Mouse (Mus musculus) embryonic facial prominence, embryonic 12.5 days (tissue): ENCODE results near the gene Gm42688. TPM values are rescaled to one million over a fixed set of nuclear protein-coding genes. Genes with fewer than 3 reads are reported as not detected.
"Not testable (repeated sequence)": the region's sequence is repeated elsewhere in the genome, so short reads cannot be mapped to it uniquely, and the experiment has no call there.

ENCODE experiments used
- ATAC-seq: fragments of 200-750 bp; cut with Nextera tagmentation; 2 replicates; pipeline ENCODE4 v1.8.0; 2017; ENCODE audit not compliant: insufficient number of reproducible peaks, insufficient read depth, low FRiP score, low TSS enrichment
- H3K27ac ChIP-seq: fragments of 300-500 bp; sonication (generic); 2 replicates; pipeline ENCODE4 v1.5.1; 2016; ENCODE audit warnings: mild to moderate bottlenecking
- H3K27me3 ChIP-seq: fragments of 300-500 bp; sonication (generic); 2 replicates; pipeline ENCODE4 v1.6.1; 2016; ENCODE audit warnings: mild to moderate bottlenecking, moderate library complexity
- H3K36me3 ChIP-seq: fragments of 300-500 bp; sonication (generic); 2 replicates; pipeline ENCODE4 v1.6.1; 2016; ENCODE audit warnings: mild to moderate bottlenecking
- H3K4me1 ChIP-seq: fragments of 300-500 bp; sonication (generic); 2 replicates; pipeline ENCODE4 v1.6.1; 2016
- H3K4me2 ChIP-seq: fragments of 300-500 bp; sonication (generic); replicated peaks from 2 replicates; pipeline ENCODE4 v1.6.1; 2016; ENCODE audit warnings: mild to moderate bottlenecking, moderate library complexity
- H3K4me3 ChIP-seq: fragments of 300-500 bp; sonication (generic); 2 replicates; pipeline ENCODE4 v1.5.1; 2016; ENCODE audit warnings: mild to moderate bottlenecking
- H3K9ac ChIP-seq: fragments of 300-500 bp; sonication (generic); 2 replicates; pipeline ENCODE4 v1.6.1; 2016; ENCODE audit warnings: mild to moderate bottlenecking, moderate library complexity
- H3K9me3 ChIP-seq: fragments of 300-500 bp; sonication (generic); 2 replicates; pipeline ENCODE4 v1.6.1; 2016; ENCODE audit warnings: mild to moderate bottlenecking, moderate library complexity
- WGBS: fragments of 180-500 bp; shearing (Covaris S2); methylation state at CpG from one replicate; pipeline ENCODE4 v1.1.7; 2016; 5-methylcytosine and 5-hydroxymethylcytosine counted together
- microRNA counts: library from miRNA; unstranded; fragments of <30 nt; microRNA quantifications from one replicate; lab custom pipeline; 2017
- microRNA-seq: library from miRNA; unstranded; fragments of <30 nt; microRNA quantifications from one replicate; pipeline ENCODE4, GENCODE M21; 2017
- polyA plus RNA-seq: library from polyadenylated mRNA; unstranded; fragments of >200 nt; fragmentation: Nextera tagmentation; extraction: Ambion mirVana; gene quantifications from 2 replicates; pipeline ENCODE4 v1.2.1, GENCODE M21; 2016

Gene Gm42688
- polyA plus RNA-seq, 1 experiment from 2014 or later: 3.5 TPM

DNA sequence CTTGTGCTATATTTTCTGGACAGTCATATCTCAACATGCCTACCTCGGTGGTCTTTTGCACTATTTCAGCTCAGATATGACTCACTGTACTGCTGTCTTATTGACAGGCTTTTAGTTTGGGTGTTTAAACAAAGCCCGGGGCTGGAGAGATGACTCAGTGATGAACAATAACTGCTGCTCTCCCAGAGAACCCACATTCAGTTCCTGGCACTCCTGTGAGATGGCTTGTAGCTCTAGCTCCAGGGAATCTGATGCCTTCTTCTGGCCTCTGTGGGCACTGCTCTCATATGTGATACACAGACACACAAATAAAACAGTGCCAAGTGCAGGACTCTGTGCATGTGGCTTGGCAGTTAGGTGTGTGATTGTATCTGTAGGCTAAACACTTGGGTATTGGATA lies 43.8 kb downstream of the Gm42688 start:
- H3K4me3 ChIP-seq: no peak overlapping the region
- ATAC-seq: no peak
- H3K4me2 ChIP-seq: no peak overlapping the region
- H3K4me1 ChIP-seq: peaks cover 18% of the 10 kb centered on the region
- H3K36me3 ChIP-seq: peaks cover 40% of the 10 kb centered on the region
- H3K9ac ChIP-seq: no peak overlapping the region
- no peaks in the 10 kb centered on the region for H3K9me3 ChIP-seq
- WGBS: 82% methylated on average over 2 of the region's 2 CpGs
- no peak overlapping the region for H3K27ac ChIP-seq
- H3K27me3 ChIP-seq: 0 out of 2 replicates have a peak, but pooled peaks cover 5% of the 10 kb centered on the region

DNA sequence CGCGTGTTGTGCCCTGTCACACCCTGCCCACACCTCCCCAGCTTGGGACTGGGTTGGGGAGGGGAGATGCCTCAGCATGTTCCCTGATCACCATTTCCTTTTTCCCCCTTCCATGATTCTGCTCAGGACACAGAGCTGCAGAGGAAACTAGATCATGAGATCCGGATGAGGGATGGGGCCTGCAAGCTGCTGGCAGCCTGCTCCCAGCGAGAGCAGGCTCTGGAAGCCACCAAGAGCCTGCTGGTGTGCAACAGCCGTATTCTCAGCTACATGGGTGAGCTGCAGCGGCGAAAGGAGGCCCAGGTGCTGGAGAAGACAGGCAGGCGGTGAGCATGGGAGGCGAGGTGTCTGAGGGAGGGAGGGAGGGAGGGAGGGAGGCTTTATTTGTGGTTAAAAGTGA lies 44.4 kb downstream of the Gm42688 start:
- WGBS: 79% methylated on average over 9 of the region's 9 CpGs
- H3K4me1 ChIP-seq: peaks cover 18% of the 10 kb centered on the region
- no peak overlapping the region for H3K27ac ChIP-seq

DNA sequence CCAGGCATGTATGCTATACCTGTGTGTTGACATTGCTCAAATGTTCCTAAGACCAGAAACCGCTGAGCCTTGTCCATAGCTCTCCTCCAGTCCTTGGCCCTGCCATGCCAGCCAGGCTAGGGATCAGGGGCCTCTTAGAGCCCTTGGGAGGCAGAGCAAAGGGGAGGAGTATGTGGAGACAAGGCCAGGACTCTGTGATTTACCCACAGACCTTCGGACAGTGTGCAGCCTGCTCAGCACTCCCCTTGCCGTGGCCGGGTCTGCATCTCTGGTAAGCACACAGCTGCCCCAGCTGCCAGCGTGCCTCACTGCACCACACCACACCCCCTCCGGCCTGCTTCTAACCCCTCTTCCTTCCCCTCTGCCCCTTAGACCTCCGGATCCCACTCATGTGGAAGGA lies 45.9 kb downstream of the Gm42688 start:
- Histone ChIP-seq H3K36me3 (peaks cover 60% of the 10 kb centered on the region), H3K4me1 (peaks cover 9% of the 10 kb centered on the region)

More for the DNA sequence above, 44.4 kb downstream of the Gm42688 start:
- Histone ChIP-seq H3K27me3 (0 out of 2 replicates have a peak, but pooled peaks cover 5% of the 10 kb centered on the region), H3K9ac (0 out of 2 replicates have a peak overlapping the region, but pooled peaks have one; percentile 17), H3K4me2 (no peak overlapping the region), H3K9me3 (no peaks in the 10 kb centered on the region), H3K4me3 (no peak overlapping the region), H3K36me3 (peaks cover 46% of the 10 kb centered on the region)
- ATAC-seq: no peak

DNA sequence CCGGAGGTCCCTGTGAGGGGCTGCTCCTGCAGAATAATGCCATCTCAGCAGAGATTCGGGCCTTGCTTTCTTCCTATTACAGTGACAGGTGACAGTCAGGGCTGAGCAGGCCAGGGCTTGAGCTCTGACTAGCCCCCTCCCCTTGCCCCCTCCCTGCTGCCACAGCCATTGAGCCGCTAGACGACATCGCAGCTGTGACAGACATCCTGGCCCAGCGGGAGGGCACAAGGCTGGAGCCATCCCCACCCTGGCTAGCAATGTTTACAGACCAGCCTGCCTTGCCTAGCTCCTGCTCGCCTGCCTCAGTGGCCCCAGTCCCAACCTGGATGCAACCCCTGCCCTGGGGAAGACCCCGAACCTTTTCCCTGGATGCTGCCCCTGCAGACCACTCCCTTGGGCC lies 50.3 kb downstream of the Gm42688 start:
- 48% methylated on average over 8 of the region's 8 CpGs for WGBS
- H3K4me3 ChIP-seq: no peak overlapping the region
- H3K36me3 ChIP-seq: peaks cover 66% of the 10 kb centered on the region
- no peak overlapping the region for H3K9ac ChIP-seq
- H3K27ac ChIP-seq: peak overlapping the region; percentile 24; the same call in 1 of the 2 replicates
- no peak for ATAC-seq
- H3K27me3 ChIP-seq: no peaks in the 10 kb centered on the region
- H3K9me3 ChIP-seq: no peaks in the 10 kb centered on the region
- no peak overlapping the region for H3K4me2 ChIP-seq
- peaks cover 16% of the 10 kb centered on the region for H3K4me1 ChIP-seq

More for the DNA sequence above, 45.9 kb downstream of the Gm42688 start:
- no peak overlapping the region for H3K27ac ChIP-seq
- 59% methylated on average over 7 of the region's 7 CpGs for WGBS
- H3K4me2 ChIP-seq: no peak overlapping the region
- ATAC-seq: no peak
- no peak overlapping the region for H3K4me3 ChIP-seq
- no peak overlapping the region for H3K9ac ChIP-seq
- no peaks in the 10 kb centered on the region for H3K9me3 ChIP-seq
- no peaks in the 10 kb centered on the region for H3K27me3 ChIP-seq

DNA sequence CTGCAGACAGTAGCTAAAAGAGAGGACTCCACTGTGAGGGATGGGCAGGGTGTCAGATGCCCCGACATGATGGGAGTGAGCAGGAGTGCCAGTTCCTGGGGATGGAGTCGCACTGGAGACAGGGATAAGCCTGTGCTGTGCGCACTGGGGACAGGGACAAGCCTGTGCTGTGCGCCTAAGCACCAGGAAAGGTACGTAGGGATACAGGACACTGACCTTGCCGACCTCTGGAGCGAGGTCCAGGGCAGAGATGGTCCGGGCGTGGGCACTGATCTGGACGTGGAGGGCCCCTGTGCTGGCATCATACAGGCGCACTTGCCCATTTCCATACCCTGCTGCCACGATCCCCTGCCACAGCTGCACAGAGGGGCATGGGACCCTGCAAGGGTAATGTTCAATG lies 51.6 kb downstream of the Gm42688 start:
- Histone ChIP-seq H3K27ac (no peak overlapping the region), H3K4me1 (peaks cover 16% of the 10 kb centered on the region), H3K9ac (no peak overlapping the region), H3K4me2 (no peak overlapping the region), H3K36me3 (peaks cover 52% of the 10 kb centered on the region), H3K27me3 (no peaks in the 10 kb centered on the region), H3K4me3 (no peak overlapping the region), H3K9me3 (no peaks in the 10 kb centered on the region)
- ATAC-seq: no peak
- WGBS: 83% methylated on average over 12 of the region's 12 CpGs

DNA sequence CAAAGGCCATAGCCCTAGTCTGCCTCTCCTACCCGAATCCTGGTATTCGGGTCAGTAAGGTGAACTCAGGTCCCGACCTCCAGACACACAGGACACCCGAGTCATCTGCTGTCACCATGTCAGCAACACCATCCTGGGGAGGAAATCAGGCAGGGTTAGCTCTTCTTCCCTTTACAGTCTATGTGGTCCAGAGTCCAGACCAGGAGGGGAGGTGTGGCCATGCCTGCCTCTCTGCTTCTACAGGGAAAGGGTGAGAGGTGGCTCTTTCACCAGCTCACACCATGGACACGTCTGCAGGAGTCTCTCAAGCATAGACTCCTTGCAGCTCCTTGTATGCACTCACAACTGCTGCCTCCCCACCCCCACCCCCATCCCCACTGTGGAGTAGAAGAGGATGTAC lies 52.1 kb downstream of the Gm42688 start:
- Histone ChIP-seq H3K27me3 (no peaks in the 10 kb centered on the region), H3K4me2 (no peak overlapping the region), H3K9ac (no peak overlapping the region), H3K9me3 (no peaks in the 10 kb centered on the region), H3K4me1 (peaks cover 16% of the 10 kb centered on the region), H3K36me3 (peaks cover 48% of the 10 kb centered on the region), H3K27ac (no peak overlapping the region), H3K4me3 (no peak overlapping the region)
- WGBS: 68% methylated on average over 5 of the region's 5 CpGs
- ATAC-seq: no peak

DNA sequence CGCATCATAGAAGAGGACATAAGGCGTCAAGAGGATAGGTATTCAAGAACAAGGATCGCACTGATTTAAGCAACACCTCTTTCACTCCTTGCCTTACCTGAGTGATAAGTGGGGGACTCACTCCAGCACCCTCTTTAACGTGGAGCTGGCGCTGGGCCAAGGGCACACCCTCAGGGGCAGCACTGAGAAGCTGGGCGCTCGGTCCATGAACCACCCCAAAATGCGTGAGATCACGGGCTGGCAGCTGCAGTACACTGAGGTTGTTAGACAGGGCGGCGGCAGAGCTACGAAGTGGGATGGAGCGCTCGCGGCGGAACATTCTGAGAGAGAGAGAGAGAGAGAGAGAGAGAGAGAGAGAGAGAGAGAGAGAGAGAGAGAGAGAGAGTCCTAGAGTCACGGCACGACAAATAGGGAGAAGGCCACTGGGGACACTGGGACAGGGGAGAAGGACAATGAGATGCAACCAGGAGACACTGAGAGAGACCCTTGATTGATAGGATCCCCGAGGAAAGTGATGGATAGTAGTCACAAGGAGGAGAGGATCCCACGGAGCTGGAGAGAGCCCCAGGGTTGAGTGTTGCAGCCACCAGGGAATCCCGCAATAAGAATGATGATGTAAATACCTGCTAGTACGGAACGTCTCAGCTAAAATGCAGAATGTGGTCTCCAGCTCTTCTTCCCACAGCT lies 54.3 kb downstream of the Gm42688 start:
- Histone ChIP-seq H3K9me3 (no peaks in the 10 kb centered on the region), H3K36me3 (peaks cover 26% of the 10 kb centered on the region; the same call in 1 of the 2 replicates), H3K27me3 (peaks cover 9% of the 10 kb centered on the region), H3K4me3 (peak overlapping the region; percentile 55), H3K4me2 (peak overlapping the region; percentile 86), H3K4me1 (peaks cover 16% of the 10 kb centered on the region), H3K9ac (peak overlapping the region; percentile 61), H3K27ac (no peak overlapping the region)
- 0 out of 2 replicates have a peak, but pooled peaks have one; percentile 4 for ATAC-seq
- 8% methylated on average over 23 of the region's 23 CpGs for WGBS

DNA sequence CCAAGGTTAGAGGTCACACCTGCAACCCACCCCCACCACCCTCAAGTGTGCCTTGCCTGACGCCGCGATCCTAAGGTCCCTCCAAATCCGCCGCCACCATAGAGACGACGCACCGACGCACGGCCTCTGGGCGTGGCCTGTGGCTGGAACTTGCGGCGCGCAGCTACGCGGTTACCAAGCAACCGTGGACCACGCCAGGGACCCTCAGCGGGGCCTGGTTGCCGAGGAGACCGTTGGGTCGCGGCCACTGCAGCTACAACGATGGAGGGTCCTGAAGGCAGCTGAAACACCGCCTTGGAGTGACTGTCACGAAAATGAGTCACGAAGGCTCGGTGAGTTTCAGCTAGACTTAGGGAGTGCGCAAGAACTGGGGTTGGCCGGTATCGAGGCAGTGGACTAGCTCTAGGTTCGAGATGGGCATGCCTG lies 54.9 kb downstream of the Gm42688 start, which contains the start of the genes Wdr54 and 1700003E16Rik:
Gene Wdr54, minus strand, starts transcription at position 139 of the 426 bp plus-strand sequence.
Gene 1700003E16Rik, plus strand, starts transcription at position 146 of the 426 bp plus-strand sequence.
- Histone ChIP-seq H3K9ac (peak within 1 kb of the TSS; percentile 61), H3K4me1 (peaks cover 16% of the 10 kb centered on the region), H3K27ac (no peak within 1 kb of the TSS), H3K36me3 (peaks cover 21% of the 10 kb centered on the region; the same call in 1 of the 2 replicates), H3K4me3 (peak within 1 kb of the TSS; percentile 55), H3K4me2 (peak within 1 kb of the TSS; percentile 86), H3K27me3 (peaks cover 15% of the 10 kb centered on the region), H3K9me3 (no peaks in the 10 kb centered on the region)
- WGBS: 1% methylated on average over 32 of the region's 32 CpGs
- peak; percentile 83 for ATAC-seq

DNA sequence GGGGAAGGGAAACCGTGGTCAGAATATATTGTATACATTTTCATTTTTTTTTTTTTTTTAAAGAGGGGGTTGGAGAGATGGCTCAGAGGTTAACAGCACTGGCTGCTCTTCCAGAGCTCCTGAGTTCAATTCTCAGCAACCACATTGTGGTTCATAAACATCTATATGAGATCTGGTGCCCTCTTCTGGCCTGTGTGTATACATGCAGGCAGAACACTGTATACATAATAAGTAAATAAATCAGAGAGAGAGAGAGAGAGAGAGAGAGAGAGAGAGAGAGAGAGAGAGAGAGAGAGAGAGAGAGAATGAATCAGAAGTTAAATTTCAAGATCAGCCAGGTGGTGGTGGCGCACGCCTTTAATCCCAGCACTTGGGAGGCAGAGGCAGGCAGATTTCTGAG lies 58.0 kb downstream of the Gm42688 start:
- not testable (repeated sequence) for ATAC-seq, H3K4me3 ChIP-seq, H3K9ac ChIP-seq, H3K27ac ChIP-seq, H3K36me3 ChIP-seq, H3K9me3 ChIP-seq, H3K4me2 ChIP-seq
- WGBS: 35% methylated on average over 3 of the region's 3 CpGs
- peaks cover 27% of the 10 kb centered on the region for H3K4me1 ChIP-seq
- H3K27me3 ChIP-seq: peaks cover 30% of the 10 kb centered on the region

MicroRNAs encoded within 50 kb of the gene (microRNA counts, 519-probe panel; counts per million panel counts)
- microRNA mmu-miR-3470a+mmu-miR-3470b (lab: Ali Mortazavi, UCI): 460 counts per million, percentile 65 among the panel's probes with 10 or more counts

Small RNA genes within 50 kb of the gene (microRNA-seq; reads per million reads assigned to microRNA genes)
- gene Mir3470a: not detected

Other genes with a start within 250 kb of the Gm42688 start
- 7.0 and 7.7 TPM in 2 replicates for gene Sema4f, start 161.8 kb upstream of the Gm42688 start, polyA plus RNA-seq
- 0.31 TPM in 2 replicates for gene M1ap, start 154.7 kb upstream of the Gm42688 start, polyA plus RNA-seq
- 11.0 and 11.8 TPM in 2 replicates for gene Dok1, start 68.1 kb upstream of the Gm42688 start, polyA plus RNA-seq
- gene Loxl3, start 67.4 kb upstream of the Gm42688 start, polyA plus RNA-seq: 17.9 and 21.9 TPM in 2 replicates
- 154 and 167 TPM in 2 replicates for gene Aup1, start 47.1 kb upstream of the Gm42688 start, polyA plus RNA-seq
- 74.1 and 77.8 TPM in 2 replicates for gene Htra2, start 46.3 kb upstream of the Gm42688 start, polyA plus RNA-seq
- 1.5 and 1.6 TPM in 2 replicates for gene Dqx1, start 43.8 kb upstream of the Gm42688 start, polyA plus RNA-seq
- gene Tlx2, start 31.3 kb upstream of the Gm42688 start, polyA plus RNA-seq: 8.2 and 11.8 TPM in 2 replicates
- gene Pcgf1, start 23.7 kb upstream of the Gm42688 start, polyA plus RNA-seq: 41.0 and 44.4 TPM in 2 replicates
- 0.57 and 1.1 TPM in 2 replicates for gene Lbx2, start 15.2 kb upstream of the Gm42688 start, polyA plus RNA-seq
- 2.9 and 4.1 TPM in 2 replicates for gene Ccdc142, start within 50 bp of the Gm42688 start, polyA plus RNA-seq
- gene Mrpl53, start 7.4 kb downstream of the Gm42688 start, polyA plus RNA-seq: 132 and 139 TPM in 2 replicates
- 54.9 and 55.2 TPM in 2 replicates for gene Mogs, start 13.9 kb downstream of the Gm42688 start, polyA plus RNA-seq
- 193 and 204 TPM in 2 replicates for gene Wbp1, start 19.9 kb downstream of the Gm42688 start, polyA plus RNA-seq
- 17.9 and 21.4 TPM in 2 replicates for gene Ino80b, start 23.8 kb downstream of the Gm42688 start, polyA plus RNA-seq
- gene Rtkn, start 33.8 kb downstream of the Gm42688 start, polyA plus RNA-seq: 51.3 and 54.6 TPM in 2 replicates
- 10.0 and 11.3 TPM in 2 replicates for gene Wdr54, start 54.8 kb downstream of the Gm42688 start, polyA plus RNA-seq
- gene 1700003E16Rik, start 54.8 kb downstream of the Gm42688 start, polyA plus RNA-seq: 2.8 and 2.9 TPM in 2 replicates
- 121 and 126 TPM in 2 replicates for gene Dctn1, start 64.3 kb downstream of the Gm42688 start, polyA plus RNA-seq
- 0.62 and 1.1 TPM in 2 replicates for gene Slc4a5, start 118.2 kb downstream of the Gm42688 start, polyA plus RNA-seq
- gene Mthfd2, start 224.3 kb downstream of the Gm42688 start, polyA plus RNA-seq: 36.4 and 39.7 TPM in 2 replicates
- 62.8 and 71.0 TPM in 2 replicates for gene Mob1a, start 224.4 kb downstream of the Gm42688 start, polyA plus RNA-seq
- gene Bola3, start 247.5 kb downstream of the Gm42688 start, polyA plus RNA-seq: 117 and 126 TPM in 2 replicates